Mouse (Mus musculus) bone marrow macrophage, adult 2 months (primary cell): Measurements from ENCODE around the gene Prrt3. TPM values are rescaled to one million over a fixed set of nuclear protein-coding genes. Genes with fewer than 3 reads are reported as not detected.

Source experiments
- H3K27ac ChIP-seq: 2 replicates; pipeline ENCODE4 v1.5.1; 2012; ENCODE audit warnings: low read depth, low read length; ENCODE audit not compliant: insufficient read depth
- H3K4me1 ChIP-seq: 2 replicates; pipeline ENCODE4 v1.6.1; 2012; ENCODE audit warnings: low read length; ENCODE audit not compliant: control insufficient read depth, insufficient read depth
- H3K4me3 ChIP-seq: 2 replicates; pipeline ENCODE4 v1.5.1; 2012; ENCODE audit warnings: mild to moderate bottlenecking, low read length, moderate library complexity; ENCODE audit not compliant: insufficient read depth
- CTCF ChIP-seq: IDR thresholded peaks from 2 replicates; pipeline ENCODE4 v1.5.1; 2012; ENCODE audit warnings: low read depth, mild to moderate bottlenecking, low read length, moderate library complexity
- POLR2A ChIP-seq: IDR thresholded peaks from 2 replicates; pipeline ENCODE4 v1.6.1; 2012; ENCODE audit warnings: mild to moderate bottlenecking, low read depth, low read length, borderline replicate concordance
- polyA plus RNA-seq: library from polyadenylated mRNA; stranded (reverse); fragments of >200 nt; gene quantifications from 2 replicates; pipeline ENCODE4 v1.2.4, GENCODE M21; 2012; ENCODE audit not compliant: missing spikeins, insufficient read depth, insufficient read length

Gene Prrt3
- polyA plus RNA-seq, 1 experiment = not detected

DNA sequence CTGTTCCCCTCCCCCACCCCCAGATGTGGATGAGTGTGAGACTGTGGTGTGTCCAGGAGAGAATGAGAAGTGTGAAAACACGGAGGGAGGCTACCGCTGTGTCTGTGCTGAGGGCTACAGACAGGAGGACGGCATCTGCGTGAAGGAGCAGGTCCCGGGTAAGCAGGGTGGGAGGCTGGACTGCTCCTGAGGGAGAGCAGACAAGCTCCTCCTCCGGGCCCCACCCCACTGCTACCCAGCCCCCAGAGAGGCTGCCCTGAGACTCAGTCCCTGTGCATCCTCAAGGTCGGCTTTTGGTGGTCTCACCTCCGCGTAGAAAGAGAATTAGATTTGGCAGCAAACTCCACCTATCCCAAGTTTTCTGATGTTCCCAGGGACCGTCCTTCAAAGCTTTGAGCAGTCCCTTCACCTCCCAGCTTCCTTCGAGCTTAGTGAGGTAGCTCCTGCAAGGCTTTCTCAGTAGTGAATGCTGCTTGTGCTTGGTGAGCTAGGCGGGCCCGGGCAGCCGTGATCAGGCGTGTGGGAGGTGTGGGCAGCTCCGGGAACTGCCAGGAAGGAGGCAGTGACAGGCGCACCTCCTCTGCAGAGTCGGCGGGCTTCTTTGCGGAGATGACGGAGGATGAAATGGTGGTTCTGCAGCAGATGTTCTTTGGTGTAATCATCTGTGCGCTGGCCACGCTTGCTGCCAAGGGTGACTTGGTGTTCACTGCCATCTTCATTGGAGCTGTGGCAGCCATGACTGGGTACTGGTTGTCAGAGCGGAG, 9.4 kb downstream of the Prrt3 start:
- Histone ChIP-seq H3K27ac (no peak overlapping the region), H3K4me1 (peaks cover 5% of the 10 kb centered on the region), H3K4me3 (no peak overlapping the region)
- TF ChIP-seq CTCF = no peak
- TF ChIP-seq POLR2A = no peak

DNA sequence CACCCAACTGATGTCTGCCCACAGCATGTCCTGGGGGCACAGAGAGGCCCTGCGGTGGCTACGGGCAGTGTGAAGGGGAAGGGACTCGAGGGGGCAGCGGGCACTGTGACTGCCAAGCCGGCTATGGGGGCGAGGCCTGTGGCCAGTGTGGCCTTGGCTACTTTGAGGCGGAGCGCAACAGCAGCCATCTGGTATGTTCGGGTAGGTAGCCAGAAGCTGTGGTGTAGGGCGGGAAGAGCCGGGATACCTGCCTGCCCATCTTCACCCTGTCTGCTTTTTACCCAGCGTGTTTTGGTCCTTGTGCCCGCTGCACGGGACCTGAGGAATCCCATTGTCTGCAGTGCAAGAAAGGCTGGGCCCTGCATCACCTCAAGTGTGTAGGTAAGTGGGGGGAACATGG, 12.3 kb downstream of the Prrt3 start:
- Histone ChIP-seq H3K27ac (no peak overlapping the region), H3K4me1 (peaks cover 16% of the 10 kb centered on the region), H3K4me3 (no peak overlapping the region)

DNA sequence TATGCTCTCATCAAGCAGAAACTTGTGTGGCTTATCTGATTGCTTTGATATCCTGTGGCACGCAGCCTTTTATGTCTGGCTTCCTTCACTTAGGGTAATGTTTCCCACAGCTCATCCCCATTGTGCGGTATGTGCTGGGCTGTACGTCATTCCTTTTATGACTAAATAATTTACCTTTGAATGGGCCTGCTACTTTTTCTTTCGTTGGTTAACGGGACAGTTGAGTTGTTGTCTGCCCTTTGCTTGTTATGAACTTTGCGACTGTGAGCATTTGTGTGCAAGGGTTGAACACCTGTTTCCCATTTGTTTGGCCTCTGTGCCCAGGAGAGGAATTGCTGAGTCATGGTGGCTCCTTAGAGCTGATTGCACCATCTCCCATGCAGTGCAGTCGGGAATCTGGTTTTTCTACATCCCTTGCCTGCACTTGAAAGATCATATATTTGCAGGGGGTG, 14.6 kb downstream of the Prrt3 start:
- Histone ChIP-seq H3K27ac (no peak overlapping the region), H3K4me3 (no peak overlapping the region), H3K4me1 (peaks cover 22% of the 10 kb centered on the region)
- no peak for TF ChIP-seq POLR2A
- TF ChIP-seq CTCF = no peak

More for the DNA sequence above, 12.3 kb downstream of the Prrt3 start:
- TF ChIP-seq POLR2A (no peak), CTCF (no peak)

DNA sequence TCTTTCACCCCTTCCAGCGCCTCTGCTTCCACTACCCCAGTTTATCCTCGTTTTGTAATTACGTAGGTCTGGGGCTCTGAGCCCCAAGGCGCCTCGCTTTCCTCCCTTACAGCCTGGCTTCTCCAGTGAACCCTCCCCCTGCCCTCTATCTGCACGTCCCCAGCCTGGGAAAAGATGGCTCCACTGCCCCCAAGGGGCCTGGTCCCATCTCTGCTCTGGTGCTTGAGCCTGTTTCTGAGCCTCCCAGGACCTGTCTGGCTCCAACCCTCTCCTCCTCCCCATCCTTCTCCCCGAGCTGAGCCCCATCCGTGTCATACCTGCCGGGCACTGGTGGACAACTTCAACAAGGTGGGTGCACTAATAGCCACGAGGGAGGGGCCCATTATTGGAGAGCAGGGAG, 18.0 kb downstream of the Prrt3 start:
- TF ChIP-seq CTCF = no peak
- no peak for TF ChIP-seq POLR2A
- peak overlapping the region; percentile 84 for H3K27ac ChIP-seq
- H3K4me1 ChIP-seq = peaks cover 37% of the 10 kb centered on the region
- peak overlapping the region; percentile 77 for H3K4me3 ChIP-seq

DNA sequence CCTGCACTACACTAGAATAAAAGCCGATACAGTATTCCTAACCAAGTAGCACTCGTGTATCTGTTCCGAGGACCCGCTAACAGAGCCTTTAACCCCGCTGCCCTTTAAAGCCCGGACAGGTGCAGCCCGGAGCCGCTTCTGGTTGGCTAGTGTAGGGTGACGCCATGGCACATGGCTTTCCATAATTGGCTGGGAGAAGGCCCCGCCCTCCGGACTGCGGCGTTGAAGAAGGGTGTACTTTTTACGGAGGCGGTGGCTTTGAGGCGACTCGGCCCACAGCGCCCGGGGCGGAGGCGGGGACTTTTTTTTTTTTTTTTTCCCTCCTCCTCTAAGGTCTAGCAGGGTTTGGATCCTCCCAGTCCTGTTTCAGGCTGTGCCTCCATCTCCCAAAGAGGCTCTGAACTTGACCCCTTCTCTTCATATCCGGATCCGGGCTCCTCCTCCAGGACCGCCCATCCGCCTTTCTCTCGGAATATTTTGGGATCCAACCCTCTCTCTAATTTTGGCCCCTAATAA, 18.6 kb downstream of the Prrt3 start, which contains the start of gene Creld1:
Gene Creld1, plus strand, starts transcription at position 198 of the 516 bp plus-strand sequence.
- Histone ChIP-seq H3K4me1 (peaks cover 37% of the 10 kb centered on the region), H3K4me3 (peak within 1 kb of the TSS; percentile 77), H3K27ac (peak within 1 kb of the TSS; percentile 84)
- TF ChIP-seq POLR2A = no peak
- no peak for TF ChIP-seq CTCF

DNA sequence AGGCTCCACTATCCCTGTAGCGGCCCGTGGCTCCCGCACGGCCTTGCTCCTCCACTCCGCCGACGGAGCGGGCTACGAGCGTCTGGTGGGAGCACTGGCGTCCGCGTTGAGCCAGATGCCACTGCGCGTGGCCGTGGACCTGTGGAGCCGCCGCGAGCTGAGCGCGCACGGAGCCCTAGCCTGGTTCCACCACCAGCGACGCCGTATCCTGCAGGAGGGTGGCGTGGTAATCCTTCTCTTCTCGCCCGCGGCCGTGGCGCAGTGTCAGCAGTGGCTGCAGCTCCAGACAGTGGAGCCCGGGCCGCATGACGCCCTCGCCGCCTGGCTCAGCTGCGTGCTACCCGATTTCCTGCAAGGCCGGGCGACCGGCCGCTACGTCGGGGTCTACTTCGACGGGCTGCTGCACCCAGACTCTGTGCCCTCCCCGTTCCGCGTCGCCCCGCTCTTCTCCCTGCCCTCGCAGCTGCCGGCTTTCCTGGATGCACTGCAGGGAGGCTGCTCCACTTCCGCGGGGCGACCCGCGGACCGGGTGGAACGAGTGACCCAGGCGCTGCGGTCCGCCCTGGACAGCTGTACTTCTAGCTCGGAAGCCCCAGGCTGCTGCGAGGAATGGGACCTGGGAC, 19.1 kb downstream of the Prrt3 start:
- Histone ChIP-seq H3K4me3 (peak overlapping the region; percentile 69), H3K27ac (peak overlapping the region; percentile 69), H3K4me1 (peaks cover 35% of the 10 kb centered on the region)
- TF ChIP-seq POLR2A = no peak
- TF ChIP-seq CTCF = no peak

DNA sequence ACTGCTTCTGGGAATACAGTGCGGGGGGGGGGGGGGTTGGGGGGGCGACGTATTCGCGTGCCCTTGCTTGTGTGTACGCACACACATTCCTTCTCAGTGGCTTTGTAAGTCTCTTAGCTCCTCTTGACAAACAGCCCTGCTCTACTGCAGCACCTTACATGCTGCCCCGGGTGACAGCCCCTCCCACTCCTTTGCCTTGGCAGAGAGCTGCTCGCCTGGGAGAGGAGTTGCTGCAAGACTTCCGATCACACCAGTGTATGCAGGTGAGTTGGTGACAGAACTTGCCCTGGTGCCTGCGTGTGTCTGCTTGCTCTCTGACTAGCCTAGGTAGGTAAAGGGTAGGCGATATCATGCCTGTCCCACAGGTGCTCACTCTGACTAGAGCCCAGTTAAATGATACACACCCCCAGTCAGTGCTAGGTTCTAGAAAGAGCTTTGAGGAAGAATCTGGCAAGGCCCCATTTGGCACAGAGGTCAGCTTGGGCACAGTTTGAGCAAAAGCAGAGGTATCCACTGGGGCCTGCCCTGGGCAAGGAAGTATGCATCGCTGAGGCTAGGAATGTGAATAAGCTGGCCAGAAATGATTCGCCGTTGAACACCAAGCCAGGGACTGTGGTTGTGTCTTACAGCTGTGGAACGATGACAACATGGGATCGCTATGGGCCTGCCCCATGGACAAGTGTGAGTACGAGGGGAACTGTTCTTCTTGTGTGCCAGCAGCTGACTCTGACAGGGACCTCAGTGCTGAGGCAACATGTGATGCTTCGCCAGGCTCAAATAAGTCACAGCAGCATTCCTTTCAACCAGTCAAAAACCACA, 21.0 kb downstream of the Prrt3 start:
- Histone ChIP-seq H3K4me1 (peaks cover 36% of the 10 kb centered on the region), H3K4me3 (no peak overlapping the region), H3K27ac (no peak overlapping the region)
- TF ChIP-seq POLR2A = no peak
- TF ChIP-seq CTCF = no peak

DNA sequence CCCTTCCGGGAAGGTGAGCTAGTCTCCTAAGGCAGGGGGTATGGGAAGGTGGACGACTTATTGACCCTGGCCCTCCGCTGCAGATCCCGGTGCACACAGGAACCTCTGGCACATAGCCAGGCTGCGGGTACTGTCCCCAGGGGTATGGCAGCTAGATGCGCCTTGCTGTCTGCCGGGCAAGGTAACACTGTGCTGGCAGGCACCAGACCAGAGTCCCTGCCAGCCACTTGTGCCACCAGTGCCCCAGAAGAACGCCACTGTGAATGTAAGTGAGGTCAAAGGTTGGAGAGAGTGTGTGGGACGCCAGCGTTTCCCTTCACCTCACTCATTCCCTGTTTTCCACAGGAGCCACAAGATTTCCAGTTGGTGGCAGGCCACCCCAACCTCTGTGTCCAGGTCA, 22.8 kb downstream of the Prrt3 start:
- peaks cover 27% of the 10 kb centered on the region for H3K4me1 ChIP-seq
- H3K27ac ChIP-seq = no peak overlapping the region
- no peak overlapping the region for H3K4me3 ChIP-seq
- TF ChIP-seq CTCF = no peak
- TF ChIP-seq POLR2A = no peak

DNA sequence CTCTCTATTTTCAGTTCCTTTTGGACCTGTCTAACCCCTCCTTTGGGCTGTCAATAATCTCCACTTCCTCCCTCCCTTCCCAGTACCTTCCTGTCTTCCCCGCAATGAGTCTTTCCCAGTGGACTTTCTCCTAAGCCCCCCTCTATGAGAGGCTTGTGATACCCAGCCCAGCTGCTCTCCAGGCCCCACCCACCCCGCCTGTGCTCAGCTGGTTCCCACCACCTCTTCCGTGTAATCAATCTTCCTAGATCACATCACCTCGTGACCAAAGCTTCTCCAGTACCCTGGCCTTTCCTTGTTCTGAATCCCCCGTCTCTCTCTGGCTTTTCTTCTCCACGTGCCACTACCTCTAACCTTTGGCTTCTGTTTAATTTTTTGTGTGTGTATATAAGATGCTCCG, 24.4 kb downstream of the Prrt3 start:
- no peak overlapping the region for H3K27ac ChIP-seq
- H3K4me1 ChIP-seq = peaks cover 26% of the 10 kb centered on the region
- no peak for TF ChIP-seq POLR2A
- no peak for TF ChIP-seq CTCF
- no peak overlapping the region for H3K4me3 ChIP-seq

DNA sequence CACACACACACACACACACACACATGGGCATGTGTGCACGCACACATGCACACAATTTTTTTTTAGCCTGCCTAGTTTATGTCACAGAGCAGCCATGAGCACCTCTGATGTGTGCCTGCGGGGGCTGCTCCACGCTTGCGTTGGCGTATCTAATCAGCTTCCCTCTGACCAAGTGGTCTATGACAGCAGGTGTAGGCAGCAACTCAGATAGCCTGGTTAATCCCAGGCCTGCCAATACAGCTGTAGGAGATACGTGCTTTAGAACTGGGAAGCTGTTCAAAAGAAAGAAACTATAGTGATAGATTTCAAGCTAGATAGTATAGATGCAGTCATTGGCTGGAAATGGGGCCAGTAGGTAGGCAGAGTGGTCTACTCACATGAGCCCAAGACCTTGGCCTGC, 28.0 kb downstream of the Prrt3 start:
- TF ChIP-seq POLR2A = no peak
- no peak for TF ChIP-seq CTCF
- H3K4me1 ChIP-seq = peaks cover 14% of the 10 kb centered on the region
- no peak overlapping the region for H3K4me3 ChIP-seq
- no peak overlapping the region for H3K27ac ChIP-seq

DNA sequence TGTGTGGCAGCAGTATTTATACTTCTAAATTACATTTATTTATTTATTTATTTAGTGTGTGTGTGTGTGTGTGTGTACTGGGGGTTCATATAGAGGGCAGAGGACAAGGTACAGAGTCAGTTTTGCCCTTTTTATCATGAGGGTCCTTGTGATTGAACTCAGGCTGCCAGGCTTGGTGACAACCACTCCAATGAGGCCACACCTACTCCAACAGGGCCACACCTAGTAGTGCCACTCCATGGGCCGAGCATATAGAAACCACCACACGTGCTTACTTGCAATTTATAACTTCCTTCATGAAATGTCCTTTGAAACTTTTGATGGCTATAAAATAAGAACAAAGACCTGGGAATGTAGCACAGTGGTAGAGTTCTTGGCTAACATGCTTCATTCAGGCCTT, 28.5 kb downstream of the Prrt3 start:
- no peak overlapping the region for H3K4me3 ChIP-seq
- H3K4me1 ChIP-seq = peaks cover 16% of the 10 kb centered on the region
- H3K27ac ChIP-seq = no peak overlapping the region
- TF ChIP-seq CTCF = no peak
- TF ChIP-seq POLR2A = no peak
